Mouse (Mus musculus) MEL-GATA-1-ER (cell line): ENCODE results near the gene Rflna.

Experiments
- DNase-seq: peaks from one replicate; pipeline ENCODE4 v3.0.0-alpha.2; 2012; ENCODE audit warnings: low read depth; ENCODE audit errors: extremely low read depth

The Rflna gene

GRCm38 (mm10) chr5:125005871-125006652, 3.0 kb downstream of the Rflna start:
- DNase-seq, result no peak

- DNase-seq, result no peak
Measured at GRCm38 (mm10) chr5:125006896-125007295, 3.9 kb downstream of the Rflna start.

- no peak for DNase-seq
Measured at GRCm38 (mm10) chr5:125011166-125011565, 8.1 kb downstream of the Rflna start.

GRCm38 (mm10) chr5:125011628-125012027, 8.6 kb downstream of the Rflna start:
- no peak for DNase-seq

- DNase-seq, result no peak
Measured at GRCm38 (mm10) chr5:125014497-125014896, 11.5 kb downstream of the Rflna start.

GRCm38 (mm10) chr5:125015066-125015465, 12.0 kb downstream of the Rflna start:
- DNase-seq, result no peak

GRCm38 (mm10) chr5:125015576-125015975, 12.6 kb downstream of the Rflna start:
- no peak for DNase-seq

- no peak for DNase-seq
Measured at GRCm38 (mm10) chr5:125016421-125017242, 13.6 kb downstream of the Rflna start.

- no peak for DNase-seq
Measured at GRCm38 (mm10) chr5:125017332-125017731, 14.3 kb downstream of the Rflna start.

- no peak for DNase-seq
Measured at GRCm38 (mm10) chr5:125019099-125019498, 16.1 kb downstream of the Rflna start.

GRCm38 (mm10) chr5:125021298-125021697, 18.3 kb downstream of the Rflna start:
- no peak for DNase-seq

GRCm38 (mm10) chr5:125024002-125024401, 21.0 kb downstream of the Rflna start:
- no peak for DNase-seq

- no peak for DNase-seq
Measured at GRCm38 (mm10) chr5:125028371-125028770, 25.4 kb downstream of the Rflna start.

- DNase-seq, result no peak
Measured at GRCm38 (mm10) chr5:125028911-125029310, 25.9 kb downstream of the Rflna start.

GRCm38 (mm10) chr5:125036483-125036882, 33.5 kb downstream of the Rflna start:
- no peak for DNase-seq

GRCm38 (mm10) chr5:125039377-125040027, 36.5 kb downstream of the Rflna start:
- no peak for DNase-seq

- DNase-seq, result no peak
Measured at GRCm38 (mm10) chr5:125040128-125040584, 37.1 kb downstream of the Rflna start.

GRCm38 (mm10) chr5:125041578-125041977, 38.6 kb downstream of the Rflna start:
- DNase-seq, result no peak

GRCm38 (mm10) chr5:125043448-125043847, 40.4 kb downstream of the Rflna start:
- no peak for DNase-seq

- no peak for DNase-seq
Measured at GRCm38 (mm10) chr5:125045202-125045601, 42.2 kb downstream of the Rflna start.

- DNase-seq, result no peak
Measured at GRCm38 (mm10) chr5:125046436-125046835, 43.4 kb downstream of the Rflna start.

GRCm38 (mm10) chr5:125049481-125049880, 46.5 kb downstream of the Rflna start:
- DNase-seq, result no peak
